Mouse (Mus musculus) bone marrow, adult 2 months (tissue): Measurements from ENCODE around the gene Rfx8.

Experiments used
- CTCF ChIP-seq: fragments of 200-500 bp; IDR thresholded peaks from 2 replicates; pipeline ENCODE4 v1.5.1; 2011; ENCODE audit warnings: low read length, control low read depth; ENCODE audit not compliant: control insufficient read depth, insufficient read depth
- POLR2A ChIP-seq: fragments of 200-500 bp; IDR thresholded peaks from 2 replicates; pipeline ENCODE4 v1.6.1; 2011; ENCODE audit warnings: low read depth, mild to moderate bottlenecking, control low read depth, low read length, borderline replicate concordance; ENCODE audit not compliant: control insufficient read depth

DNA sequence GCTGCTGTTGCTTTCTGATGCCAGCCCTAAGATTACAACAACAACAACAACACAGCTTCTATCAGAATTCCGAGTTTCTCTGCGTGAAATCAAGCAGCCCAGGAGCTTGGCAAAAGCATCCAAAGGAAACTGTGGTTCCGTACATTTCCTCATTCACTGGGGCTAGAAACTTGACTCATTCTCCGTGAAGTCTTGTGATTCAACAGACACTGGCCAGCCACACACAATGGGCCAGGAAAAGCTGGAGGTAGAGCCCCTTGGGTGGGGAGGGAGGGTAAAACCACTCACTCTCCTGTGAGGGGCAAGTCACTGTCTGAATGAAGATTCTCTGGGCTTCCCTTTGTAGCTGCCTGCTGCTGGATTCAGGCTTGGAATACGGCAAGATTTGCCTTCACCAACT lies 84.6 kb downstream of the Rfx8 start:
- TF ChIP-seq CTCF (no peak), POLR2A (no peak)
